Mouse (Mus musculus) megakaryocyte, embryonic 14.5 days (primary cell): Measurements from ENCODE around the gene Wwp2. TPM values are rescaled to one million over a fixed set of nuclear protein-coding genes. Genes with fewer than 3 reads are reported as not detected.

Experiments
- H3K27me3 ChIP-seq: replicated peaks from 2 replicates; pipeline ENCODE3; 2012; ENCODE audit warnings: inconsistent platforms
- H3K36me3 ChIP-seq: replicated peaks from 2 replicates; pipeline ENCODE3; 2012; ENCODE audit warnings: low read length, inconsistent platforms, mixed read lengths
- H3K4me1 ChIP-seq: 2 replicates; pipeline ENCODE4 v1.6.1; 2012; ENCODE audit warnings: inconsistent platforms
- H3K4me3 ChIP-seq: replicated peaks from 2 replicates; pipeline ENCODE3; 2012; ENCODE audit warnings: moderate library complexity, mild to moderate bottlenecking, inconsistent platforms
- H3K9me3 ChIP-seq: 2 replicates; pipeline ENCODE4 v1.6.1; 2012; ENCODE audit warnings: inconsistent platforms
- FLI1 ChIP-seq: IDR thresholded peaks from 2 replicates; pipeline ENCODE4 v1.6.1; 2012; ENCODE audit warnings: low read length, inconsistent platforms, mixed read lengths
- GATA1 ChIP-seq: IDR thresholded peaks from 3 replicates; pipeline ENCODE4 v1.6.1; 2012; ENCODE audit warnings: mixed read lengths, low read length, inconsistent platforms, borderline replicate concordance
- polyA plus RNA-seq: library from polyadenylated mRNA; stranded (reverse); fragments of >175 nt; gene quantifications from 2 replicates; pipeline ENCODE4 v1.2.3, GENCODE M21; 2012; ENCODE audit warnings: low replicate concordance; ENCODE audit not compliant: insufficient read depth

The Wwp2 gene
- polyA plus RNA-seq, 1 experiment = 32.4 TPM

DNA sequence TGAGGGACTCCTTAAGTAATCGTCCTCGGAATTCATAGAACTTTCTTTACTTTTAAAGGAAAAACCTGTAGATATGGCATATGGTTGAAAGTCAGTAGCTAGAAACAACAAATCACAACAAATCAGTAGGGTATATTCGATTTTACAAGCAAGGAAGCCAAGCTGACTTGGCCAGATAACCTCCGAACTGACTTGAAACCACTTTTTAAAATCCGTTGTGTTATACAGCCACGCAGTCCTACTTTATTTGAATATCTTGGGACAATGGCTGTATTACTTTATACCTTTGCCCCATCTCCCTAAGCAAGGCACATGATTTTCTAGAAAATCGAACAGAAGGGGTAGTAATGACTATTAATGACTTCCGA lies 11.0 kb upstream of the Wwp2 start:
- Histone ChIP-seq H3K36me3 (peaks cover 31% of the 10 kb centered on the region), H3K4me3 (peak overlapping the region; percentile 96), H3K4me1 (peaks cover 40% of the 10 kb centered on the region), H3K9me3 (peaks cover 4% of the 10 kb centered on the region; the same call in 1 of the 2 replicates), H3K27me3 (peaks cover 6% of the 10 kb centered on the region)
- TF ChIP-seq FLI1 = no peak
- TF ChIP-seq GATA1 = no peak

- Histone ChIP-seq H3K4me3 (no peak overlapping the region), H3K9me3 (peaks cover 5% of the 10 kb centered on the region; the same call in 1 of the 2 replicates), H3K4me1 (peaks cover 6% of the 10 kb centered on the region), H3K36me3 (no peaks in the 10 kb centered on the region), H3K27me3 (peaks cover 13% of the 10 kb centered on the region)
- TF ChIP-seq FLI1 (no peak), GATA1 (no peak)
These were observed 5.3 kb upstream of the Wwp2 start for GRCm38 (mm10) chr8:107430821-107431220.

- Histone ChIP-seq H3K4me1 (peaks cover 35% of the 10 kb centered on the region), H3K9me3 (no peaks in the 10 kb centered on the region), H3K36me3 (peaks cover 8% of the 10 kb centered on the region), H3K4me3 (peak overlapping the region; percentile 96), H3K27me3 (peaks cover 5% of the 10 kb centered on the region)
- TF ChIP-seq GATA1 (no peak), FLI1 (no peak)
These were observed 674 bp upstream of the Wwp2 start for GRCm38 (mm10) chr8:107435421-107435961.

DNA sequence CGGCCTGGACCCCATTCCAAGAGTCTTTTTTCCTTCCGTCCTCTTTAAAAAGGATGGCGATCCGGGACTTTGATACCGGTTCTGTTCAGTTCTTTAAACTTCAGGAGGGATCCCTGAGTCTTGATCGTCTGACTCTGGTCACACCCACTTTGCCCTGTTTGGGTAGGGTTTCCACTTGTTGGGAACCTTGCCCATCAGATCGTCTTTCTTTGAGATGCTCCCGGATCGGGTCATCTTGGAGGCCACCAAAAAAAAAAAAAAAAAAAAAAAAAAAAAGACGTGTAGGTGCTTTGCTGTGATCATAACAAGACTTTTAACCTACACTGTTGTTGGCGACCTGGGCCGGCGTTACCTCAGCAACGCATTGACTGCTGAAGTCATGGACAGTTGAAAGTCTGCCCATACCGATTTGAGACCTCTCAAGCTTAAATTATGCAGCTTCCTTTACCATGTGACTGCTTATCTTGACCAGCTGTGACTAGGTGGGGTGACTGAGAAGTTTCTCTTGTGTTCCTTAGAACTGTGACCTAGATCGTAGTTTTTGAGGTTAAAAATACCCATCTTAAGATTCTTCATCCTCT lies 766 bp downstream of the Wwp2 start:
- Histone ChIP-seq H3K9me3 (no peaks in the 10 kb centered on the region), H3K4me3 (peak overlapping the region; percentile 96), H3K27me3 (no peaks in the 10 kb centered on the region), H3K4me1 (peaks cover 49% of the 10 kb centered on the region), H3K36me3 (peaks cover 20% of the 10 kb centered on the region)
- TF ChIP-seq FLI1 = no peak
- peak; percentile 32; the same call in 1 of the 3 replicates for TF ChIP-seq GATA1

GRCm38 (mm10) chr8:107437711-107438110 lies 1.5 kb downstream of the Wwp2 start:
- Histone ChIP-seq H3K27me3 (no peaks in the 10 kb centered on the region), H3K4me1 (peaks cover 49% of the 10 kb centered on the region), H3K9me3 (no peaks in the 10 kb centered on the region), H3K36me3 (peaks cover 27% of the 10 kb centered on the region), H3K4me3 (peak overlapping the region; percentile 77)
- TF ChIP-seq FLI1 = no peak
- no peak for TF ChIP-seq GATA1

GRCm38 (mm10) chr8:107439880-107440625 lies 3.9 kb downstream of the Wwp2 start:
- Histone ChIP-seq H3K4me1 (peaks cover 62% of the 10 kb centered on the region), H3K27me3 (no peaks in the 10 kb centered on the region), H3K4me3 (no peak overlapping the region), H3K36me3 (peaks cover 46% of the 10 kb centered on the region), H3K9me3 (no peaks in the 10 kb centered on the region)
- TF ChIP-seq FLI1 = no peak
- TF ChIP-seq GATA1 = no peak

- peaks cover 59% of the 10 kb centered on the region for H3K36me3 ChIP-seq
- no peaks in the 10 kb centered on the region for H3K27me3 ChIP-seq
- H3K4me3 ChIP-seq = no peak overlapping the region
- H3K4me1 ChIP-seq = peaks cover 73% of the 10 kb centered on the region
- TF ChIP-seq GATA1 = no peak
- no peak for TF ChIP-seq FLI1
- H3K9me3 ChIP-seq = no peaks in the 10 kb centered on the region
These were observed 8.5 kb downstream of the Wwp2 start for GRCm38 (mm10) chr8:107444626-107445025.

GRCm38 (mm10) chr8:107447713-107448112 lies 11.5 kb downstream of the Wwp2 start:
- no peaks in the 10 kb centered on the region for H3K27me3 ChIP-seq
- peaks cover 79% of the 10 kb centered on the region for H3K4me1 ChIP-seq
- H3K9me3 ChIP-seq = no peaks in the 10 kb centered on the region
- no peak for TF ChIP-seq FLI1
- H3K36me3 ChIP-seq = peaks cover 50% of the 10 kb centered on the region
- H3K4me3 ChIP-seq = no peak overlapping the region

DNA sequence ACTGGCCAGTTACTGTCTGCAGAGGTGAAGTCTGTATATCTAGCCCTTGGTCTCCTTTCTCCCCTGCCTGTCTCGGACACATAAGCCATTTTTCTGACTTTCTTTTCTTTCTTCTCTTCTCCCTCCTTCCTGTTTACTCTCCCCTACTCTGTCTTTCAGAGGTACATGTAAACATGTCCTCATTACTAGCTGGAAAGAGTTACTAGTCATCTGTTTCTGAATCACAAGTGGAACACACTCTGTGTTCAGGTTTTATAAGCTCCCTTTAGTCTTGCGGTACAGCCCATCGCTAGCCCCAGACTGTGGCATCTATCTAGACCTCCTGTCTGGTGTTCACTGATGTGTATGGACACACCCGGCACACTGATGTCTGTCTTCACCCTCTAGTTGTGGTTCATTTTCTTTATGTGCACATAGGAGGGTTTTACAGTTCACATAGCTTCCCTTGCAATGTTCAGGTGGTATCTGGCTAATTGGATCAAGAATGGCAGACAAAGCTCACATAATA lies 12.3 kb downstream of the Wwp2 start:
- TF ChIP-seq GATA1 (no peak), FLI1 (no peak)
- Histone ChIP-seq H3K27me3 (no peaks in the 10 kb centered on the region), H3K9me3 (no peaks in the 10 kb centered on the region), H3K36me3 (peaks cover 50% of the 10 kb centered on the region), H3K4me3 (peak overlapping the region; percentile 59), H3K4me1 (peaks cover 79% of the 10 kb centered on the region)

GRCm38 (mm10) chr8:107449130-107449529 lies 13.0 kb downstream of the Wwp2 start:
- no peak for TF ChIP-seq GATA1
- TF ChIP-seq FLI1 = no peak
- Histone ChIP-seq H3K36me3 (peaks cover 53% of the 10 kb centered on the region), H3K27me3 (no peaks in the 10 kb centered on the region), H3K4me1 (peaks cover 81% of the 10 kb centered on the region), H3K9me3 (no peaks in the 10 kb centered on the region), H3K4me3 (no peak overlapping the region)
